Mouse (Mus musculus) E14TG2a.4 (cell line): ENCODE measurements around the gene Rufy2.

ENCODE experiments used
- CTCF ChIP-seq: conservative IDR thresholded peaks from 2 replicates; pipeline ENCODE4 v1.5.1; 2014; ENCODE audit warnings: low read length
- NANOG ChIP-seq: IDR thresholded peaks from 2 replicates; pipeline ENCODE4 v1.6.1; 2014; ENCODE audit warnings: borderline replicate concordance, low read length, mixed read lengths
- POU5F1 ChIP-seq: IDR thresholded peaks from 2 replicates; pipeline ENCODE4 v1.6.1; 2014; ENCODE audit warnings: low read length, borderline replicate concordance

DNA sequence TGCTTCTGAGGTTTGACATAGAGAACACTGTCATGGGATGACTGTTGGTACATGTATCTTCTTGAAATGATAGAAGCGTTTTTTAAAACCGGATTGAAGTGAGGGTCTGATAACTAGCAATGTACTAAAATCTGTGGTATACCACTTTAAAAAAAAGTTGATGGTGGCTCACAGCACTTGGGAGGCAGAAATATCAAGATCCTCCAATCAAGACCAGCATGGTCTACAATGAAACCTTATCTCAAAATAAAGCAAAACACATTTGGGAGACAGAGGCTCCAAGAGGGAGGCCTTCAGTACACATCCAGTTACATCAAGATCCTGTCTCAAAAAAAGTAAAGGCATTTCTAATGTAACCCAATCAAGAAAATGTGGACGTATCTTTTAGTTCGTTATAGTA, 41.7 kb downstream of the Rufy2 start:
- TF ChIP-seq CTCF (no peak), POU5F1 (no peak), NANOG (no peak)
